Mouse (Mus musculus) left cerebral cortex, postnatal 36 days (tissue): ENCODE data around the gene Pcnx4. TPM values are rescaled to one million over a fixed set of nuclear protein-coding genes. Genes with fewer than 3 reads are reported as not detected.
A peak's percentile ranks its signal among the peaks of the same experiment; 100 is the strongest.

Experiments
- DNase-seq, 2 experiments: peaks; one replicate each; pipeline ENCODE4 v3.0.0; 2021 to 2022; ENCODE audit warnings: low spot score in 2 of 2, mixed read lengths in 1 of 2
- intact Hi-C: fragments of 180-260 bp; cut with DNase I; formaldehyde crosslinking; loops from one replicate; pipeline ENCODE4 v1.15.1; 2025
- total RNA-seq, 2 experiments: library from RNA; stranded (reverse); gene quantifications; 2 replicates each; pipeline ENCODE4 v1.2.3; 2021

The Pcnx4 gene
- total RNA-seq: 10 to 100 TPM; 31.4 to 33.7 TPM

GRCm38 (mm10) chr12:72536021-72536597 is at the start of gene Pcnx4:
Gene Pcnx4 (plus strand): TSS chr12:72536383.
- intact Hi-C loops: no loop called here
- DNase-seq: peak; percentile 94 to 97

- no peak for DNase-seq
- intact Hi-C loops: no loop called here
These were observed 48.7 kb upstream of the Pcnx4 start for GRCm38 (mm10) chr12:72487498-72487897.

GRCm38 (mm10) chr12:72489995-72490394 is 46.2 kb upstream of the Pcnx4 start:
- DNase-seq: no peak
- intact Hi-C loops: no loop called here

GRCm38 (mm10) chr12:72491063-72491719 is 45.0 kb upstream of the Pcnx4 start:
- DNase-seq: no peak
- intact Hi-C loops: no loop called here

GRCm38 (mm10) chr12:72496866-72497600 is 39.1 kb upstream of the Pcnx4 start:
- intact Hi-C loops: no loop called here
- DNase-seq: no peak

- intact Hi-C loops: loop anchor here (10.0 kb wide), 1 partner anchor 465 kb away; no protein-coding TSS in a partner anchor
- DNase-seq: no peak
These were observed 26.6 kb upstream of the Pcnx4 start for GRCm38 (mm10) chr12:72509606-72510005.

GRCm38 (mm10) chr12:72515446-72515845 is 20.7 kb upstream of the Pcnx4 start:
- intact Hi-C loops: loop anchor here (5.0 to 10.0 kb wide), 2 partner anchors 137 to 459 kb away; no protein-coding TSS in a partner anchor
- DNase-seq: no peak

GRCm38 (mm10) chr12:72518114-72518728 is 18.0 kb upstream of the Pcnx4 start:
- DNase-seq: no peak
- intact Hi-C loops: loop anchor here (5.0 to 10.0 kb wide), 2 partner anchors 134 to 457 kb away; no protein-coding TSS in a partner anchor

GRCm38 (mm10) chr12:72519352-72519751 is 16.8 kb upstream of the Pcnx4 start:
- intact Hi-C loops: loop anchor here (5.0 to 10.0 kb wide), 2 partner anchors 133 to 455 kb away; no protein-coding TSS in a partner anchor
- no peak for DNase-seq

GRCm38 (mm10) chr12:72519855-72520254 is 16.3 kb upstream of the Pcnx4 start:
- intact Hi-C loops: loop anchor here (5.0 to 10.0 kb wide), 3 partner anchors 58 to 455 kb away; no protein-coding TSS in a partner anchor
- DNase-seq: no peak

- peak; percentile 27 to 41 for DNase-seq
- intact Hi-C loops: loop anchor here (5.0 kb wide), 1 partner anchor 58 kb away; no protein-coding TSS in a partner anchor
These were observed 15.5 kb upstream of the Pcnx4 start for GRCm38 (mm10) chr12:72520645-72521044.

GRCm38 (mm10) chr12:72525588-72525987 is 10.6 kb upstream of the Pcnx4 start:
- intact Hi-C loops: no loop called here
- no peak for DNase-seq

GRCm38 (mm10) chr12:72532303-72532702 is 3.9 kb upstream of the Pcnx4 start:
- intact Hi-C loops: no loop called here
- no peak for DNase-seq

GRCm38 (mm10) chr12:72533986-72534385 is 2.2 kb upstream of the Pcnx4 start:
- intact Hi-C loops: no loop called here

GRCm38 (mm10) chr12:72535599-72535998 is 584 bp upstream of the Pcnx4 start:
- no peak for DNase-seq
- intact Hi-C loops: no loop called here

More at GRCm38 (mm10) chr12:72533986-72534385, 2.2 kb upstream of the Pcnx4 start:
- DNase-seq: no peak

- intact Hi-C loops: no loop called here
- DNase-seq: peak; percentile 50 to 52
These were observed 2.4 kb downstream of the Pcnx4 start for GRCm38 (mm10) chr12:72538571-72538970.

- no peak for DNase-seq
- intact Hi-C loops: no loop called here
These were observed 18.2 kb downstream of the Pcnx4 start for GRCm38 (mm10) chr12:72554347-72554746.

GRCm38 (mm10) chr12:72564281-72564795 is 28.2 kb downstream of the Pcnx4 start:
- no peak for DNase-seq
- intact Hi-C loops: no loop called here

- intact Hi-C loops: no loop called here
These were observed 45.8 kb downstream of the Pcnx4 start for GRCm38 (mm10) chr12:72582021-72582420.

GRCm38 (mm10) chr12:72583099-72583498 is 46.9 kb downstream of the Pcnx4 start:
- DNase-seq: no peak
- intact Hi-C loops: no loop called here

More at GRCm38 (mm10) chr12:72582021-72582420, 45.8 kb downstream of the Pcnx4 start:
- no peak for DNase-seq
